Mouse (Mus musculus) C2C12 (cell line): ENCODE results near the gene Etl4.

Experiments
- CEBPB ChIP-seq: IDR thresholded peaks from one replicate; pipeline ENCODE4 v1.6.1; 2011; ENCODE audit warnings: low read depth, mild to moderate bottlenecking, control low read depth, moderate library complexity
- CTCF ChIP-seq: IDR thresholded peaks from one replicate; pipeline ENCODE4 v1.5.1; 2011; ENCODE audit not compliant: control insufficient read depth, insufficient read depth, insufficient read length
- FOSL1 ChIP-seq: IDR thresholded peaks from one replicate; pipeline ENCODE4 v1.8.0; 2011; ENCODE audit warnings: mild to moderate bottlenecking, low read length; ENCODE audit not compliant: poor library complexity, insufficient read depth, severe bottlenecking
- MAX ChIP-seq: IDR thresholded peaks from one replicate; pipeline ENCODE4 v1.6.1; 2011; ENCODE audit warnings: mild to moderate bottlenecking, control low read depth
- MYOD1 ChIP-seq: IDR thresholded peaks from one replicate; pipeline ENCODE4 v1.6.1; 2011; ENCODE audit warnings: low read depth; ENCODE audit not compliant: control insufficient read depth, insufficient read length
- MYOG ChIP-seq: IDR thresholded peaks from one replicate; pipeline ENCODE4 v1.6.1; 2011; ENCODE audit not compliant: control insufficient read depth, insufficient read length; ENCODE audit errors: extremely low read depth
- USF1 ChIP-seq: IDR thresholded peaks from one replicate; pipeline ENCODE4 v1.6.1; 2011; ENCODE audit warnings: low read depth, mild to moderate bottlenecking, control low read depth, moderate library complexity

DNA sequence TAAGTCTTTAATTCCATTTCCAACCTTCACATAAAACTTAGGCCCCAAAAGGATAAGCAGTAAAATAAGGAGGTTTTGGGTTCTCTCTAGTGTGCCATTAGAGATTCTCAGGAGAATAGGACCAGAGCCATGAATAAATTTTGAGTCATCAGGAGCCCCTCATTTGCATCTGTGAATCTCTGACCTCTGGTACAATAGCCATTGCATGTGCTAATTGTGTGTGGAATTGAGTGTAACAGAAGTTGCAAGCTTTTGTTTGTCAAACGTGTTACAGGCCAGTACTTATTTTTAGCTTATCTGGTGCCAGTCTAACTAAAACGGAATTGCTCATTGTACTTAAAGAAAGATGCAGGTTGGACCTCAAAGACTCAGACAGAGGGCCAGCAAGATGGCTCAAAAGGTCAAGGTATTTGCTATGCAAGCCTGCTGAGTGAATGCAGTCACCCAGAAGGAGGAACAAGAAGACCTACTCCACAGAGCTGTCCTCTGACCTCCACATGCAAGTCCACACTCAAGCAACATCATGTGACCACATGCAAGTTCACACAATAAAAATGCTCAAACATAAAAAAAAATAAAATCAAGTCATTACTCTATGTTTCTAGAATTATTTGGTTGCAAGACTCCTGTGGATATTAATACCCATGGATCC lies 576.7 kb downstream of the Etl4 start:
- TF ChIP-seq CTCF (no peak), CEBPB (no peak), MAX (no peak), USF1 (no peak), FOSL1 (no peak), MYOD1 (no peak), MYOG (no peak)
